Comparison of ENCODE assay signal across 20 mouse cellular contexts in the genomic region with DNA sequence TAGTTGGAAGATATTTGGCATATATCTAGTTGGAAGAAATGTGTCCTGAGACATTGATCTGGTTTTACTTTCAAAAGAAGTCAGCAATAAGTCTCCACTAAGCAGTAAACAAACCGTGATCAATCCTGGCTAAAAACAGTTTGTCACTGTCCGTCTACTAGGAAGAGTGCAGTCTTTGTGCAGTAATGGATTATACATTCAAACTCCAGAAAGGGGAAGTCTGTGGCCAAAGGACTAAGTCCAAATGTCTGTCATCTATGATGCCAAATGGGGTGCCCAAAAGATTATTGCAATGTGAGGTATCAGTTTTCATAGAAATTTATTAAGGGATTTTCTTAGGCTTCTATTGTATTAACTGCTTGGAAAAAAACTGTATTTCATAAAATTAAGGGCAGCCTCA.
DNase-seq lines count a peak whose midpoint lies in the region; ATAC-seq and TF ChIP-seq lines count a peak whose summit lies in the region.
"Had no signal": no experiment of that assay in that cellular context is flagged by ENCODE, and none has a peak within 500 bp of the region (broad histone marks: within the 10 kb centered on the region; RNA-seq: fewer than 3 reads in every experiment).

No protein-coding gene starts in this region.

- peaks cover 34% of the 10 kb centered on the region for H3K36me3 ChIP-seq in macrophage (ENCODE audit: inconsistent target)
- no peaks in the 10 kb centered on the region for H3K36me3 ChIP-seq in intestine, postnatal 0 days (ENCODE audit: control insufficient read depth, insufficient read depth)
- H3K36me3 ChIP-seq: embryonic facial prominence, embryonic 10.5 days; forebrain, embryonic 10.5 days; hindbrain, embryonic 10.5 days had no signal

- H3K4me1 ChIP-seq in bone marrow macrophage, adult 2 months (ENCODE audit: control insufficient read depth, insufficient read depth, low read length) = peaks cover 16% of the 10 kb centered on the region
- no peaks in the 10 kb centered on the region for H3K4me1 ChIP-seq in intestine, postnatal 0 days (replicated peaks; ENCODE audit: control insufficient read depth, insufficient read depth, low read length)
- H3K4me1 ChIP-seq: embryonic facial prominence, embryonic 10.5 days; forebrain, embryonic 10.5 days; hindbrain, embryonic 10.5 days had no signal

- no peaks in the 10 kb centered on the region for H3K27me3 ChIP-seq in intestine, postnatal 0 days (replicated peaks; ENCODE audit: control insufficient read depth, insufficient read depth, low read length)
- H3K27me3 ChIP-seq: CH12.LX had no signal

- 15% methylated on average over 2 of the region's 2 CpGs for WGBS in macrophage (ENCODE audit: missing documents)
- WGBS in intestine, postnatal 0 days = 70% methylated on average over 2 of the region's 2 CpGs

- no peak for TF ChIP-seq CTCF in bone marrow macrophage, adult 2 months (IDR thresholded peaks at IDR 0.05; ENCODE audit: low read depth, low read length)
- no peak for TF ChIP-seq CTCF in intestine, postnatal 0 days (IDR thresholded peaks at IDR 0.05; ENCODE audit: low read depth)

- H3K4me2 ChIP-seq in intestine, postnatal 0 days (replicated peaks; ENCODE audit: low read depth) = no peak overlapping the region
- H3K4me2 ChIP-seq: heart, embryonic 11.5 days; hindbrain, embryonic 14.5 days had no signal

- TF ChIP-seq POLR2A in bone marrow macrophage, adult 2 months (IDR thresholded peaks at IDR 0.05; ENCODE audit: borderline replicate concordance, low read depth, low read length) = no peak

- no peaks in the 10 kb centered on the region for H3K9me3 ChIP-seq in intestine, postnatal 0 days (ENCODE audit: control insufficient read depth)
- H3K9me3 ChIP-seq: embryonic facial prominence, embryonic 10.5 days; forebrain, embryonic 10.5 days; hindbrain, embryonic 10.5 days had no signal

- no peaks in the 10 kb centered on the region for H3K79me2 ChIP-seq in macrophage (ENCODE audit: inconsistent target)

- H3K4me3 ChIP-seq in bone marrow macrophage, adult 2 months (ENCODE audit: insufficient read depth, low read length) = no peak overlapping the region
- H3K4me3 ChIP-seq in macrophage (ENCODE audit: inconsistent target) = no peak overlapping the region
- H3K4me3 ChIP-seq in intestine, postnatal 0 days (ENCODE audit: low read depth, low read length) = no peak overlapping the region
- H3K4me3 ChIP-seq: embryonic facial prominence, embryonic 10.5 days; forebrain, embryonic 10.5 days; heart, adult 2 months; hindbrain, embryonic 10.5 days had no signal

- no peak for ATAC-seq in intestine, postnatal 0 days
- ATAC-seq in frontal cortex, adult (ENCODE audit: low TSS enrichment) = no peak
- ATAC-seq: forebrain, embryonic 14.5 days had no signal

- peak; percentile 31 for DNase-seq in kidney, adult 9 months
- DNase-seq in kidney, postnatal 36 days = no peak
- no peak for DNase-seq in thymus, postnatal 0 days (ENCODE audit: low spot score)
- DNase-seq: adrenal gland, postnatal 10 days; cerebellum, adult 18-20 months; cerebellum, adult 9-11 months; cerebellum, postnatal 36 days; gastrocnemius, postnatal 10 days; heart, adult 2 months had no signal

- peak overlapping the region; percentile 27; the same call in 1 of the 2 replicates for H3K27ac ChIP-seq in bone marrow macrophage, adult 2 months (ENCODE audit: insufficient read depth, low read depth, low read length)
- 0 out of 2 replicates have a peak overlapping the region, but pooled peaks have one; percentile 15 for H3K27ac ChIP-seq in macrophage
- no peak overlapping the region for H3K27ac ChIP-seq in intestine, postnatal 0 days (ENCODE audit: low read depth, low read length)
- H3K27ac ChIP-seq: embryonic facial prominence, embryonic 10.5 days; forebrain, embryonic 10.5 days; heart, adult 2 months; hindbrain, embryonic 10.5 days; hindbrain, embryonic 14.5 days had no signal

- H3K9ac ChIP-seq in intestine, postnatal 0 days (ENCODE audit: low read depth, low read length) = no peak overlapping the region
- H3K9ac ChIP-seq: hindbrain, embryonic 14.5 days had no signal
